Mouse (Mus musculus) spleen, adult 10 weeks (tissue): ENCODE data around the gene Psmf1. TPM values are rescaled to one million over a fixed set of nuclear protein-coding genes. Genes with fewer than 3 reads are reported as not detected.

ENCODE experiments used
- polyA plus RNA-seq: library from polyadenylated mRNA; stranded (reverse); fragments of 350-450 nt; fragmentation: Illumina TruSeq; extraction: RNeasy Lipid Tissue Mini Kit (QIAGEN cat#74804); gene quantifications from one replicate; pipeline ENCODE4 v1.2.3, GENCODE M21; 2015; ENCODE audit warnings: low replicate concordance; ENCODE audit not compliant: insufficient read depth

Gene Psmf1
- polyA plus RNA-seq: 27.8 TPM

DNA sequence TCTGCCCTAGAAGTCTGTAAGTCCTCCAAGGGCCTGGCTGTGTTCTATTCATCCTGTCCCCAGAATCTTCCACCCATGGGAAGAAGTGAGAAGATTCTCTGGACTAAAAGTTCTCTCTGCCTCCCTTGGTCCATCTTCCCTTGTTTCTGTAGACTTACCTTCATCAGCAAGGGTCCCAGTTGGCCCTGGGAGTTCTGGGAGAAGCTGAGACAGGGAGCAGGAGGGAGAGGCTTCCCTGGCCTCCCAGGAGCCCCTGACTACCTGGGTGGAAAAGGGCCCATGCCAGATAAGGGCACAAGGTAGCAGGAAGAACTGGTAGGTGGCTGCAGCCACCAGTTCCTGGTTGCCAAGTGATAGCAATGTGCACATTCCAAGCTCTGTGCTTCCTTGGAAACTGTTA, at the start of gene Psmf1:
TSS of gene Psmf1 (minus strand) at position 342 of the 400 bp plus-strand sequence.

DNA sequence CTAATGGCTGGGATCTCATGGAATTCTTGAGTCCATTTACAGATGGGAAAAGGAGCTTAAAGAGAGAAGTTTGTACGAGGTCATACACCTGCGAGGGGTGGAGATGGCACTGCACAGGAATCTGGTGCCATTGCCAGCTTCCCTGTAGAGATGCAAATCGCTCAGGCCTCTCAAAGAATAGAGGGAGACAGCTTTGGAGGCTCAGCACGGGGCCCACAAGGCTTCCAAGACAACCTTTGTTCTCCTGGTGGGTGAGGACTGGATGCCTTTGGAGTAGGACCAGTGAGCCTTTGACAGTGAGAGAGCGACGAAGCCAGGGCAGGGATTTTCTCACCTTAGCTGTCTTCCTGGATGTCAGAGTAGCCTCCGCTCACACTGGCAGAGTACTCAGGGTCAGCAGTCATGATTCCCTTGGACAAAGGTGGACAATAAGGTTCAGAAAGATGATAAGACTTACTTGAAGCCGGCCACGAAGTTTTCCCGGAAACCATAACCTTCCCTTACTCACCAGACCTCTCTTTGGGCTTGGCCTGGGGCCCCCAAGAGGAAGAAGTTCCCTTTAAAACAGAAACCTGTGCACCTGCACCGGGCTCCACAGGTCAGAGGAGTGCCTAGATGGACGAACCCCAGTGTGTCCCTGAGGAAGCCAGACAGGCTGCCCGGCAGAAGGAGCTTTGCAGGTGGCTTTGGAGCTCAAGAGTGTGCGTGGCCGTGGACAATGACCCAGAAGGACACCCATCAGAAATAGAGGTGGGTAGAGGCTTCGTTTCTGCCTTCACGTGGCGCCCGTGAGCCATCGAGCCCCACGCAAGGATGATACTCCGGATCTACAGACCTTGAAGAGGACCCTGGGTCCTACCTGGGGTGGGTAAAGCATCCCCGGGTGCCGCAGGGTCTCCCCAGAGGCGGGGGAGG, 42.5 kb downstream of the Psmf1 start, which contains the start of gene Tmem74b:
TSS of gene Tmem74b (plus strand) at position 778 of the 915 bp plus-strand sequence.

DNA sequence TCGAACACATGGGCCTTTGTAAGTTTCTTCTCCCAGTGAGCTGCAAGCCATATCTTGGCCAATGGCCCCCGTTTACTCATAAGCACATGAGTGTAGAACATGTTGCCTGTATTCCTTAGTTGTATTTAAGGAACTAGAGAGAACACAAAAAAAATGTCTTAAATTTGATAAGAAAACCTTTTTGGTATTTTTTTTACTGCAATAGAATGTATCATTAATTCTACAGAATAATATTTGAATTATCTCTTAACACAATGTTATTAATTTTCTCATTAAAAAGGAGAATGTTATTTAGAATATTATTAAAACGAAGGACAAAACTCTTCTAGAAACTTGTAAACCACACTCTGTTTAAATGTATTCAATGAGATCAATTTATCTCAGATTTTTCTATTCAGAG, 75.6 kb downstream of the Psmf1 start, which contains the start of gene Rad21l:
TSS of gene Rad21l (minus strand) at position 101 of the 400 bp plus-strand sequence.

Other genes with a start within 250 kb of the Psmf1 start
- 140 TPM for gene Fkbp1a, start 201.7 kb downstream of the Psmf1 start, polyA plus RNA-seq
- gene Sdcbp2, start 171.6 kb downstream of the Psmf1 start, polyA plus RNA-seq: 2.3 TPM
- gene Snph, start 111.6 kb downstream of the Psmf1 start, polyA plus RNA-seq: 0.22 TPM
- gene Rad21l, start 75.7 kb downstream of the Psmf1 start, polyA plus RNA-seq: not detected
- not detected for gene Tmem74b, start 42.2 kb downstream of the Psmf1 start, polyA plus RNA-seq
- gene Rspo4, start 98.7 kb upstream of the Psmf1 start, polyA plus RNA-seq: not detected
- 0.19 TPM for gene Angpt4, start 167.0 kb upstream of the Psmf1 start, polyA plus RNA-seq
- 2.8 TPM for gene Fam110a, start 236.0 kb upstream of the Psmf1 start, polyA plus RNA-seq